Mouse (Mus musculus) induced T-regulatory cell, adult 2 months (primary cell): Measurements from ENCODE around the gene Tmpo.
A peak's percentile ranks its signal among the peaks of the same experiment; 100 is the strongest.

ENCODE experiments used
- DNase-seq: peaks from one replicate; pipeline ENCODE4 v3.0.0-alpha.2; 2012; ENCODE audit warnings: low read depth

The Tmpo gene

GRCm38 (mm10) chr10:91180761-91181460, at the start of gene Tmpo:
Gene Tmpo, minus strand, starts transcription at chr10:91181315.
- DNase-seq: no peak

- no peak for DNase-seq
Observed at GRCm38 (mm10) chr10:91230400-91230799, 49.3 kb upstream of the Tmpo start.

GRCm38 (mm10) chr10:91229518-91229961, 48.4 kb upstream of the Tmpo start:
- no peak for DNase-seq

GRCm38 (mm10) chr10:91228924-91229517, 47.9 kb upstream of the Tmpo start:
- DNase-seq: no peak

GRCm38 (mm10) chr10:91227034-91227433, 45.9 kb upstream of the Tmpo start:
- no peak for DNase-seq

GRCm38 (mm10) chr10:91222398-91223236, 41.5 kb upstream of the Tmpo start:
- no peak for DNase-seq

- no peak for DNase-seq
Observed at GRCm38 (mm10) chr10:91208899-91209667, 28.0 kb upstream of the Tmpo start.

GRCm38 (mm10) chr10:91208461-91208860, 27.3 kb upstream of the Tmpo start:
- DNase-seq: no peak

GRCm38 (mm10) chr10:91207275-91207674, 26.2 kb upstream of the Tmpo start:
- peak; percentile 63 for DNase-seq

GRCm38 (mm10) chr10:91205632-91206031, 24.5 kb upstream of the Tmpo start:
- DNase-seq: no peak

GRCm38 (mm10) chr10:91200581-91200980, 19.5 kb upstream of the Tmpo start:
- no peak for DNase-seq

- DNase-seq: no peak
Observed at GRCm38 (mm10) chr10:91199238-91199780, 18.2 kb upstream of the Tmpo start.

GRCm38 (mm10) chr10:91197704-91198103, 16.6 kb upstream of the Tmpo start:
- DNase-seq: no peak

- no peak for DNase-seq
Observed at GRCm38 (mm10) chr10:91196778-91197177, 15.7 kb upstream of the Tmpo start.

GRCm38 (mm10) chr10:91195680-91196079, 14.6 kb upstream of the Tmpo start:
- no peak for DNase-seq

GRCm38 (mm10) chr10:91195091-91195490, 14.0 kb upstream of the Tmpo start:
- DNase-seq: no peak

- DNase-seq: no peak
Observed at GRCm38 (mm10) chr10:91191851-91192250, 10.7 kb upstream of the Tmpo start.

- peak; percentile 88 for DNase-seq
Observed at GRCm38 (mm10) chr10:91189476-91189875, 8.4 kb upstream of the Tmpo start.

- no peak for DNase-seq
Observed at GRCm38 (mm10) chr10:91188684-91189287, 7.7 kb upstream of the Tmpo start.

- DNase-seq: peak; percentile 95
Observed at GRCm38 (mm10) chr10:91187872-91188271, 6.8 kb upstream of the Tmpo start.

GRCm38 (mm10) chr10:91187349-91187748, 6.2 kb upstream of the Tmpo start:
- no peak for DNase-seq
